Mouse (Mus musculus): ENCODE data around the gene Ccl4.

Gene Ccl4

GRCm38 (mm10) chr11:83662204-83662603 lies at the start of gene Ccl4:
Gene Ccl4, plus strand, starts transcription at chr11:83662584.
- in situ Hi-C loops (cut with MboI; ENCODE audit: unreplicated experiment in 2 of 2): no loop called here

GRCm38 (mm10) chr11:83616586-83616985 lies 45.8 kb upstream of the Ccl4 start:
- in situ Hi-C loops (cut with MboI; ENCODE audit: unreplicated experiment in 2 of 2): no loop called here

GRCm38 (mm10) chr11:83618238-83618637 lies 44.1 kb upstream of the Ccl4 start:
- in situ Hi-C loops (cut with MboI; ENCODE audit: unreplicated experiment in 2 of 2): no loop called here

GRCm38 (mm10) chr11:83619037-83619436 lies 43.3 kb upstream of the Ccl4 start:
- in situ Hi-C loops (cut with MboI; ENCODE audit: unreplicated experiment in 2 of 2): no loop called here

GRCm38 (mm10) chr11:83623586-83623985 lies 38.8 kb upstream of the Ccl4 start:
- in situ Hi-C loops (cut with MboI; ENCODE audit: unreplicated experiment in 2 of 2): loop anchor here (5.0 to 10.0 kb wide), 2 partner anchors 49 to 56 kb away; partner anchors contain the start of gene Ccl9 (in 1 of the 2)

- in situ Hi-C loops (cut with MboI; ENCODE audit: unreplicated experiment in 2 of 2): loop anchor here in 1 of 2 experiments (10.0 kb wide), 1 partner anchor 54 kb away; the partner anchor contains the start of gene Ccl9
Observed at GRCm38 (mm10) chr11:83628808-83629207, 33.6 kb upstream of the Ccl4 start.

- in situ Hi-C loops (cut with MboI; ENCODE audit: unreplicated experiment in 2 of 2): loop anchor here in 1 of 2 experiments (5.0 kb wide), 1 partner anchor 188 kb away; no protein-coding TSS in a partner anchor
Observed at GRCm38 (mm10) chr11:83630630-83631029, 31.8 kb upstream of the Ccl4 start.

- in situ Hi-C loops (cut with MboI; ENCODE audit: unreplicated experiment in 2 of 2): loop anchor here in 1 of 2 experiments (5.0 kb wide), 1 partner anchor 189 kb away; no protein-coding TSS in a partner anchor
Observed at GRCm38 (mm10) chr11:83631065-83631464, 31.3 kb upstream of the Ccl4 start.

GRCm38 (mm10) chr11:83632744-83633143 lies 29.6 kb upstream of the Ccl4 start:
- in situ Hi-C loops (cut with MboI; ENCODE audit: unreplicated experiment in 2 of 2): loop anchor here in 1 of 2 experiments (5.0 kb wide), 1 partner anchor 190 kb away; no protein-coding TSS in a partner anchor

GRCm38 (mm10) chr11:83634425-83634824 lies 28.0 kb upstream of the Ccl4 start:
- in situ Hi-C loops (cut with MboI; ENCODE audit: unreplicated experiment in 2 of 2): loop anchor here in 1 of 2 experiments (5.0 kb wide), 1 partner anchor 192 kb away; no protein-coding TSS in a partner anchor

GRCm38 (mm10) chr11:83634898-83635297 lies 27.5 kb upstream of the Ccl4 start:
- in situ Hi-C loops (cut with MboI; ENCODE audit: unreplicated experiment in 2 of 2): loop anchor here (5.0 kb wide), 3 partner anchors 97 to 193 kb away; no protein-coding TSS in a partner anchor

- in situ Hi-C loops (cut with MboI; ENCODE audit: unreplicated experiment in 2 of 2): loop anchor here (5.0 kb wide), 2 partner anchors 96 to 101 kb away; no protein-coding TSS in a partner anchor
Observed at GRCm38 (mm10) chr11:83636742-83637235, 25.6 kb upstream of the Ccl4 start.

GRCm38 (mm10) chr11:83638934-83639333 lies 23.4 kb upstream of the Ccl4 start:
- in situ Hi-C loops (cut with MboI; ENCODE audit: unreplicated experiment in 2 of 2): loop anchor here (5.0 kb wide), 2 partner anchors 93 to 98 kb away; no protein-coding TSS in a partner anchor

GRCm38 (mm10) chr11:83639533-83639932 lies 22.9 kb upstream of the Ccl4 start:
- in situ Hi-C loops (cut with MboI; ENCODE audit: unreplicated experiment in 2 of 2): loop anchor here (5.0 kb wide), 2 partner anchors 93 to 98 kb away; no protein-coding TSS in a partner anchor

- in situ Hi-C loops (cut with MboI; ENCODE audit: unreplicated experiment in 2 of 2): no loop called here
Observed at GRCm38 (mm10) chr11:83640141-83640540, 22.2 kb upstream of the Ccl4 start.

GRCm38 (mm10) chr11:83641216-83641615 lies 21.2 kb upstream of the Ccl4 start:
- in situ Hi-C loops (cut with MboI; ENCODE audit: unreplicated experiment in 2 of 2): no loop called here

- in situ Hi-C loops (cut with MboI; ENCODE audit: unreplicated experiment in 2 of 2): no loop called here
Observed at GRCm38 (mm10) chr11:83645521-83645920, 16.9 kb upstream of the Ccl4 start, which contains the start of gene Rpl9-ps1. Gene Rpl9-ps1, minus strand, starts transcription at chr11:83645621.

GRCm38 (mm10) chr11:83646356-83647149 lies 15.8 kb upstream of the Ccl4 start:
- in situ Hi-C loops (cut with MboI; ENCODE audit: unreplicated experiment in 2 of 2): no loop called here

- in situ Hi-C loops (cut with MboI; ENCODE audit: unreplicated experiment in 2 of 2): no loop called here
Observed at GRCm38 (mm10) chr11:83649305-83649841, 13.0 kb upstream of the Ccl4 start, which contains the start of gene Ccl3. Gene Ccl3, minus strand, starts transcription at chr11:83649355.

- in situ Hi-C loops (cut with MboI; ENCODE audit: unreplicated experiment in 2 of 2): no loop called here
Observed at GRCm38 (mm10) chr11:83654606-83655005, 7.8 kb upstream of the Ccl4 start.

GRCm38 (mm10) chr11:83657508-83657907 lies 4.9 kb upstream of the Ccl4 start:
- in situ Hi-C loops (cut with MboI; ENCODE audit: unreplicated experiment in 2 of 2): no loop called here

Measured in v-Abl transformed pro-B cells (cell line).